ENCODE assay signal across 21 mouse cellular contexts in genomic region chr4:41245408-41245807, GRCm38 (mm10). TPM values are rescaled to one million over a fixed set of nuclear protein-coding genes. Genes with fewer than 3 reads are reported as not detected.
DNase-seq lines count a peak whose midpoint lies in the region; TF ChIP-seq lines count a peak whose summit lies in the region.
"Had no signal": no experiment of that assay in that cellular context is flagged by ENCODE, and none has a peak within 500 bp of the region (broad histone marks: within the 10 kb centered on the region; RNA-seq: fewer than 3 reads in every experiment).

No protein-coding gene starts in this region.

- peaks cover 27% of the 10 kb centered on the region for H3K36me3 ChIP-seq in liver, adult 2 months (ENCODE audit: control insufficient read depth, insufficient read depth, low read length)
- peaks cover 90% of the 10 kb centered on the region for H3K36me3 ChIP-seq in E14TG2a.4 (ENCODE audit: insufficient read depth, low read length)

- no peak for DNase-seq in gastrocnemius, adult 2 months
- DNase-seq in gastrocnemius, postnatal 25 days, result no peak
- no peak for DNase-seq in liver, adult 2 months (ENCODE audit: extremely low read depth, low read depth, low spot score)
- DNase-seq in liver, result no peak
- no peak for DNase-seq in right cerebral cortex, postnatal 36 days (ENCODE audit: low spot score in 2 of 2)
- no peak for DNase-seq in embryo, embryonic 11 days
- DNase-seq: cerebellum, adult 11 months; cerebellum, postnatal 14 days; heart, postnatal 10 days; kidney, adult 11 months; kidney, postnatal 14 days; lung, postnatal 4 days; right cerebral cortex, postnatal 4 days; thymus, adult 2 months had no signal

- no peak overlapping the region for H3K4me3 ChIP-seq in gastrocnemius, adult 2 months
- H3K4me3 ChIP-seq in liver, adult 2 months (ENCODE audit: insufficient read depth, low read depth, low read length), result no peak overlapping the region
- no peak overlapping the region for H3K4me3 ChIP-seq in E14TG2a.4 (replicated peaks; ENCODE audit: low read length)
- no peak overlapping the region for H3K4me3 ChIP-seq in cortical plate, adult 2 months (ENCODE audit: insufficient read depth, low read length)
- H3K4me3 ChIP-seq: embryonic facial prominence, embryonic 10.5 days; erythroblast, embryonic 14.5 days; hindbrain, embryonic 13.5 days; limb, embryonic 15.5 days; midbrain, embryonic 10.5 days had no signal

- H3K9me3 ChIP-seq in E14TG2a.4 (ENCODE audit: low read length), result no peaks in the 10 kb centered on the region
- H3K9me3 ChIP-seq: embryonic facial prominence, embryonic 10.5 days; hindbrain, embryonic 13.5 days; limb, embryonic 15.5 days; midbrain, embryonic 10.5 days had no signal

- no peak overlapping the region for H3K9ac ChIP-seq in liver, adult 2 months (ENCODE audit: low read depth, low read length)
- H3K9ac ChIP-seq: hindbrain, embryonic 13.5 days; limb, embryonic 15.5 days had no signal

- no peak for TF ChIP-seq POLR2A in liver, adult 2 months (IDR thresholded peaks at IDR 0.05; ENCODE audit: extremely low read depth, insufficient read depth, low read length)
- TF ChIP-seq POLR2A in cortical plate, adult 2 months (IDR thresholded peaks at IDR 0.05; ENCODE audit: extremely low read depth, insufficient read depth, low read length), result no peak

- H3K27me3 ChIP-seq in liver, adult 2 months (ENCODE audit: control insufficient read depth, insufficient read depth, low read length), result no peaks in the 10 kb centered on the region
- no peaks in the 10 kb centered on the region for H3K27me3 ChIP-seq in E14TG2a.4 (ENCODE audit: insufficient read depth, low read length)
- H3K27me3 ChIP-seq: hindbrain, embryonic 13.5 days; limb, embryonic 15.5 days had no signal

- no peak overlapping the region for H3K27ac ChIP-seq in gastrocnemius, adult 2 months
- no peak overlapping the region for H3K27ac ChIP-seq in liver, adult 2 months (replicated peaks; ENCODE audit: insufficient read depth, low read depth, low read length)
- no peak overlapping the region for H3K27ac ChIP-seq in cortical plate, adult 2 months (ENCODE audit: insufficient read depth, low read length)
- H3K27ac ChIP-seq: embryonic facial prominence, embryonic 10.5 days; hindbrain, embryonic 13.5 days; limb, embryonic 15.5 days; midbrain, embryonic 10.5 days had no signal

- no peaks in the 10 kb centered on the region; the same call in 1 of the 2 replicates for H3K4me1 ChIP-seq in liver, adult 2 months (ENCODE audit: control insufficient read depth, insufficient read depth, low read length)
- peaks cover 7% of the 10 kb centered on the region; the same call in 1 of the 2 replicates for H3K4me1 ChIP-seq in E14TG2a.4 (replicated peaks; ENCODE audit: low read depth, low read length)
- no peaks in the 10 kb centered on the region for H3K4me1 ChIP-seq in cortical plate, adult 2 months (ENCODE audit: control insufficient read depth, insufficient read depth, low read length)
- H3K4me1 ChIP-seq: embryonic facial prominence, embryonic 10.5 days; hindbrain, embryonic 13.5 days; limb, embryonic 15.5 days; midbrain, embryonic 10.5 days had no signal

- peaks cover 7% of the 10 kb centered on the region; the same call in 1 of the 2 replicates for H3K79me2 ChIP-seq in liver, adult 2 months (ENCODE audit: control insufficient read depth, insufficient read depth, low read length)

- intact Hi-C loops in gastrocnemius, adult 2 months (cut with DNase I), result no loop called here

- WGBS in liver, adult 2 months, result 99% methylated on average over 2 of the region's 2 CpGs

- TF ChIP-seq CTCF in gastrocnemius, adult 2 months (IDR thresholded peaks at IDR 0.05), result peak; percentile 49
- TF ChIP-seq CTCF in liver, adult 2 months (IDR thresholded peaks at IDR 0.05; ENCODE audit: low read depth, low read length), result peak; percentile 28; the same call in 1 of the 2 replicates
- peak; percentile 45 for TF ChIP-seq CTCF in E14TG2a.4 (conservative IDR thresholded peaks at IDR 0.05; ENCODE audit: low read length)
- TF ChIP-seq CTCF in cortical plate, adult 2 months (IDR thresholded peaks at IDR 0.05; ENCODE audit: extremely low read depth, insufficient read depth, low read length), result 0 out of 2 replicates have a peak, but pooled peaks have one; percentile 11

RNA-seq across cellular contexts. Expression of gene Ubap2, which starts 29.5 kb away (rescaled TPM):
- 10 to 100 TPM; 96.3 to 96.7 TPM for total RNA-seq in gastrocnemius, adult 2 months (2021)
- total RNA-seq in gastrocnemius, postnatal 25 days (2021), result 10 to 100 TPM; 70.4 to 92.0 TPM
- 3.0 TPM in 2 replicates for total RNA-seq in liver, adult 2 months (2014; rRNA removed)
- 19.6 and 23.0 TPM in 2 replicates for polyA plus RNA-seq in liver, adult 2 months (2012; rRNA removed)
- polyA plus RNA-seq in cortical plate, adult 2 months (2012; rRNA removed), result 21.8 and 26.2 TPM in 2 replicates

Comparison
In these comparisons a context has a peak if more than half of its experiments do, and no peak if none do; other contexts are left out.
1. RNA of gene Ubap2, which starts 29.5 kb away (total RNA-seq): 96.3 to 96.7 TPM in gastrocnemius, adult 2 months and 70.4 to 92.0 TPM in gastrocnemius, postnatal 25 days; 3.0 TPM in liver, adult 2 months; every median in the first group is over 10 times any median in the second.
2. Peak in every context shown above with its lines, with median percentiles within 50 percentile points of each other: CTCF ChIP-seq.